Mouse (Mus musculus) neural tube, embryonic 14.5 days (tissue): ENCODE measurements around the gene Snurf. TPM values are rescaled to one million over a fixed set of nuclear protein-coding genes. Genes with fewer than 3 reads are reported as not detected.

ENCODE experiments used
- ATAC-seq: fragments of 200-750 bp; cut with Nextera tagmentation; 2 replicates; pipeline ENCODE4 v1.8.0; 2017; ENCODE audit warnings: low read depth, mild to moderate bottlenecking, moderate TSS enrichment, moderate library complexity
- H3K27ac ChIP-seq: fragments of 300-500 bp; sonication (generic); 2 replicates; pipeline ENCODE4 v1.5.1; 2014; ENCODE audit warnings: low read depth, mild to moderate bottlenecking, control low read depth, low read length, moderate library complexity, mixed read lengths
- H3K27me3 ChIP-seq: fragments of 300-500 bp; sonication (generic); 2 replicates; pipeline ENCODE4 v1.6.1; 2014; ENCODE audit warnings: low read length; ENCODE audit not compliant: control insufficient read depth, insufficient read depth
- H3K36me3 ChIP-seq: fragments of 300-500 bp; sonication (generic); 2 replicates; pipeline ENCODE4 v1.6.1; 2014; ENCODE audit warnings: low read length, mixed read lengths; ENCODE audit not compliant: control insufficient read depth, insufficient read depth
- H3K4me1 ChIP-seq: fragments of 300-500 bp; sonication (generic); 2 replicates; pipeline ENCODE4 v1.6.1; 2014; ENCODE audit warnings: low read length; ENCODE audit not compliant: control insufficient read depth, insufficient read depth
- H3K4me2 ChIP-seq: fragments of 300-500 bp; sonication (generic); 2 replicates; pipeline ENCODE4 v1.6.1; 2014; ENCODE audit warnings: mild to moderate bottlenecking, low read depth, low read length, control low read depth
- H3K4me3 ChIP-seq: fragments of 300-500 bp; sonication (generic); 2 replicates; pipeline ENCODE4 v1.5.1; 2014; ENCODE audit warnings: low read depth, low read length, control low read depth, mixed read lengths
- H3K9ac ChIP-seq: fragments of 300-500 bp; sonication (generic); replicated peaks from 2 replicates; pipeline ENCODE4 v1.6.1; 2014; ENCODE audit warnings: low read depth, mild to moderate bottlenecking, control low read depth, low read length, mixed read lengths
- H3K9me3 ChIP-seq: fragments of 300-500 bp; sonication (generic); 2 replicates; pipeline ENCODE4 v1.6.1; 2016; ENCODE audit warnings: low read length; ENCODE audit not compliant: control insufficient read depth
- WGBS: fragments of 180-500 bp; shearing (Covaris S2); extraction: QIAGEN DNeasy Blood & Tissue Kit; methylation state at CpG from one replicate; pipeline ENCODE4 v1.1.7; 2014; 5-methylcytosine and 5-hydroxymethylcytosine counted together
- polyA plus RNA-seq: library from polyadenylated mRNA; unstranded; fragments of >200 nt; fragmentation: Nextera tagmentation; extraction: Ambion mirVana; gene quantifications from 2 replicates; pipeline ENCODE4 v1.2.1, GENCODE M21; 2014

Snurf gene
- polyA plus RNA-seq = 672 and 684 TPM in 2 replicates

GRCm38 (mm10) chr7:60004606-60005330 is at the start of gene Snurf, which contains the start of gene Gm38393:
Gene Snurf (minus strand): TSS chr7:60005049.
Gene Gm38393 (minus strand): TSS chr7:60005064.
- 53% methylated on average over 30 of the region's 30 CpGs for WGBS

GRCm38 (mm10) chr7:60047481-60048201 is 42.8 kb upstream of the Snurf start:
- WGBS = 74% methylated on average over 6 of the region's 6 CpGs
- H3K27ac ChIP-seq = no peak overlapping the region
- H3K4me2 ChIP-seq = no peak overlapping the region
- no peak overlapping the region for H3K9ac ChIP-seq
- H3K36me3 ChIP-seq = no peaks in the 10 kb centered on the region
- H3K9me3 ChIP-seq = no peaks in the 10 kb centered on the region
- no peak for ATAC-seq
- no peaks in the 10 kb centered on the region for H3K27me3 ChIP-seq
- no peak overlapping the region for H3K4me3 ChIP-seq
- no peaks in the 10 kb centered on the region for H3K4me1 ChIP-seq

More at GRCm38 (mm10) chr7:60004606-60005330, at the start of gene Snurf, which contains the start of gene Gm38393:
- H3K9ac ChIP-seq = peak within 1 kb of the TSS; percentile 69
- H3K27me3 ChIP-seq = no peaks in the 10 kb centered on the region
- H3K27ac ChIP-seq = peak within 1 kb of the TSS; percentile 88
- H3K4me3 ChIP-seq = peak within 1 kb of the TSS; percentile 56
- no peaks in the 10 kb centered on the region for H3K36me3 ChIP-seq
- H3K4me1 ChIP-seq = no peaks in the 10 kb centered on the region
- peaks cover 3% of the 10 kb centered on the region for H3K9me3 ChIP-seq
- peak within 1 kb of the TSS; percentile 40 for H3K4me2 ChIP-seq
- ATAC-seq = peak; percentile 76

GRCm38 (mm10) chr7:60013186-60013585 is 8.3 kb upstream of the Snurf start:
- ATAC-seq = no peak
- no peak overlapping the region for H3K4me3 ChIP-seq
- no peaks in the 10 kb centered on the region for H3K4me1 ChIP-seq
- H3K27ac ChIP-seq = no peak overlapping the region
- H3K36me3 ChIP-seq = no peaks in the 10 kb centered on the region
- 46% methylated on average over 3 of the region's 3 CpGs for WGBS
- H3K9me3 ChIP-seq = no peaks in the 10 kb centered on the region
- H3K27me3 ChIP-seq = no peaks in the 10 kb centered on the region
- no peak overlapping the region for H3K9ac ChIP-seq
- H3K4me2 ChIP-seq = no peak overlapping the region

- H3K4me3 ChIP-seq = no peak overlapping the region
- no peak overlapping the region for H3K4me2 ChIP-seq
- H3K36me3 ChIP-seq = no peaks in the 10 kb centered on the region
- no peak for ATAC-seq
- no peak overlapping the region for H3K27ac ChIP-seq
- H3K9ac ChIP-seq = no peak overlapping the region
- H3K27me3 ChIP-seq = no peaks in the 10 kb centered on the region
- H3K4me1 ChIP-seq = no peaks in the 10 kb centered on the region
- H3K9me3 ChIP-seq = peaks cover 3% of the 10 kb centered on the region
- 36% methylated on average over 3 of the region's 3 CpGs for WGBS
Observed at GRCm38 (mm10) chr7:60007727-60008360, 3.0 kb upstream of the Snurf start.

GRCm38 (mm10) chr7:60006262-60006661 is 1.4 kb upstream of the Snurf start:
- H3K4me1 ChIP-seq = no peaks in the 10 kb centered on the region
- no peaks in the 10 kb centered on the region for H3K27me3 ChIP-seq
- no peak for ATAC-seq
- no peaks in the 10 kb centered on the region for H3K36me3 ChIP-seq
- no peak overlapping the region for H3K9ac ChIP-seq
- H3K9me3 ChIP-seq = peaks cover 3% of the 10 kb centered on the region
- 49% methylated on average over 2 of the region's 2 CpGs for WGBS
- no peak overlapping the region for H3K4me2 ChIP-seq
- no peak overlapping the region for H3K4me3 ChIP-seq
- H3K27ac ChIP-seq = no peak overlapping the region

GRCm38 (mm10) chr7:60003921-60004605 is 786 bp downstream of the Snurf start:
- Histone ChIP-seq H3K27me3 (no peaks in the 10 kb centered on the region), H3K4me3 (peak overlapping the region; percentile 56), H3K36me3 (no peaks in the 10 kb centered on the region), H3K9ac (peak overlapping the region; percentile 69), H3K9me3 (peaks cover 3% of the 10 kb centered on the region), H3K27ac (peak overlapping the region; percentile 88), H3K4me1 (no peaks in the 10 kb centered on the region), H3K4me2 (peak overlapping the region; percentile 40)
- WGBS = 55% methylated on average over 22 of the region's 22 CpGs
- ATAC-seq = peak; percentile 82

GRCm38 (mm10) chr7:60003006-60003865 is 1.6 kb downstream of the Snurf start:
- H3K4me2 ChIP-seq = peak overlapping the region; percentile 40
- peak overlapping the region; percentile 88 for H3K27ac ChIP-seq
- H3K4me1 ChIP-seq = no peaks in the 10 kb centered on the region
- peak; percentile 78 for ATAC-seq
- 46% methylated on average over 12 of the region's 12 CpGs for WGBS
- peak overlapping the region; percentile 56 for H3K4me3 ChIP-seq
- no peaks in the 10 kb centered on the region for H3K27me3 ChIP-seq
- H3K36me3 ChIP-seq = no peaks in the 10 kb centered on the region
- H3K9ac ChIP-seq = peak overlapping the region; percentile 69
- H3K9me3 ChIP-seq = peaks cover 3% of the 10 kb centered on the region

- H3K4me2 ChIP-seq = no peak overlapping the region
- ATAC-seq = no peak
Observed at GRCm38 (mm10) chr7:59978646-59979045, 26.2 kb downstream of the Snurf start.

More at GRCm38 (mm10) chr7:59978646-59979045, 26.2 kb downstream of the Snurf start:
- 78% methylated on average over 1 of the region's 1 CpGs for WGBS
- H3K9me3 ChIP-seq = no peaks in the 10 kb centered on the region
- H3K4me1 ChIP-seq = no peaks in the 10 kb centered on the region
- no peak overlapping the region for H3K4me3 ChIP-seq
- no peak overlapping the region for H3K9ac ChIP-seq
- no peak overlapping the region for H3K27ac ChIP-seq
- H3K27me3 ChIP-seq = no peaks in the 10 kb centered on the region
- H3K36me3 ChIP-seq = peaks cover under 1% of the 10 kb centered on the region
